Mouse (Mus musculus) frontal cortex, postnatal 36 days (tissue): ENCODE data around the gene Tns3.
A peak's percentile ranks its signal among the peaks of the same experiment; 100 is the strongest.
"Not testable (repeated sequence)": the region's sequence is repeated elsewhere in the genome, so short reads cannot be mapped to it uniquely, and the experiment has no call there.

Source experiments
- DNase-seq, 2 experiments: peaks; one replicate each; pipeline ENCODE4 v3.0.0; 2022; ENCODE audit warnings: low spot score in 2 of 2

Gene Tns3

DNA sequence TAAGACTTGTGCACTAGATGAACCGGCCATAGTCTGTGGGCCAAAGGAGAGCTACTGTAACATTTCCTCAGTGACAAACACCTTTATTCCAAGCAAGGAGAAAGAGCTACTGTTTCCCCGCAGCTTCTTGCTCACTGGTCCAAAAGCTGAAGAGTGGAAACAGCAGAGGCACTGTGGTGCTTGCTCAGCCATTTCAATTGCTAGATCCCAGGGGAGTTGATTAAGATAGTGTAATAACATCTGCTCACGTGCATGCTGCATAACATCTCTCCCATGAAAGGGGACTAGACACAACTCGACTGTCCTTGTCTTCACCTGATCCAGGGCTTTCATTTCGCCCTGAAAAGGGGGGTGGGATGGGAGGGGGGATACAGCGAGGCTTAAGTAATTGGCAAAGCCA lies 41.7 kb downstream of the Tns3 start:
- no peak for DNase-seq

DNA sequence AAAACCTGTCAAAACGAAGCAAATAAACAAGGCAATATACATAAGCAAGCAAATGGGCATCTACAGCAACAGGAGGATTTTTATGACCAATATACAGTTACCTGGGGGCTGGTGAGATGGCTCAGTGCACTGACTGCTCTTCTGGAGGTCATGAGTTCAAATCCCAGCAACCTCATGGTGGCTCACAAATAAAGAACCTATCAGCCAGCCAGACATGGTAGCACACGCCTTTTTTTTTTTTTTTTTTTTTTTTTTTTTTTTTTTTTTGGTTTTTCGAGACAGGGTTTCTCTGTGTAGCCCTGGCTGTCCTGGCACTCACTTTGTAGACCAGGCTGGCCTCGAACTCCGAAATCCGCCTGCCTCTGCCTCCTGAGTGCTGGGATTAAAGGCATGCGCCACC lies 45.2 kb downstream of the Tns3 start:
- DNase-seq = not testable (repeated sequence)

DNA sequence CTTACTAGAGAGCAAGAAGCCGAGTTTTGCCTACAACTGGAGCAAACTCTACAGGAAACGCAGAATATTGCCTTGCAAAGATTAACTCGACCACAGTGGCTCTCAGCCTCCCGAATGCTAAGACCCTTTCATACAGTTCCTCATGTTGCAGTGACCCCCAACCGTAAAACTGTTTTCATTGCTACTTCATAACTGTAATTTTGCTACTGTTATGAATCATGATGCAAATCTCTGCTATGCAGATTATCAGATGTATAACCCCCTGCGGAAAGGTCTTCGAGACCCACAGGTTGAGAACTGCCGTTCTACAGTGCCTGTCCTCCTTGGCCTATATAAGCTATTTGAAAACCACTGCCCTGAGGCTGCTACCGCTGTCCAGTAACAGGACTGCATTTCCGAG lies 46.0 kb downstream of the Tns3 start:
- no peak for DNase-seq

DNA sequence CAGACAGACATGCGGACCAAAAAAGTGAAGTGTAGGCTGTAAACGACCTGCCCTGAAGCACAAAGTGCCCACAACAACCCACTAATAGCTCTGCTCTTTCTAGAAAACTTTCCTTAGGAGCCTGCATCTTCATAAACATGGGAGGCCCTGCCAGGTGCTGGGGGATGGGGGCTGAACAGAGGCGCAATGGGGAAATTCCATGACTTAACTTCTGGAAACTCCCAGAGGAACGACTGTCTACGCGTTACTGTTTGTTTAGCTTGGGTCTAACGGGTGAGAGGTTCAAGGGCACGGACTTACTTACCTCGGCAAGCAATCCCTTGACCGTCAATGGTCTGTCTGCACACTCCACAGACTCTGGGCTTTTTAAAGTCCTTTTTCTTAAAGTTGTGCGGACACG lies 48.9 kb downstream of the Tns3 start:
- DNase-seq = no peak

DNA sequence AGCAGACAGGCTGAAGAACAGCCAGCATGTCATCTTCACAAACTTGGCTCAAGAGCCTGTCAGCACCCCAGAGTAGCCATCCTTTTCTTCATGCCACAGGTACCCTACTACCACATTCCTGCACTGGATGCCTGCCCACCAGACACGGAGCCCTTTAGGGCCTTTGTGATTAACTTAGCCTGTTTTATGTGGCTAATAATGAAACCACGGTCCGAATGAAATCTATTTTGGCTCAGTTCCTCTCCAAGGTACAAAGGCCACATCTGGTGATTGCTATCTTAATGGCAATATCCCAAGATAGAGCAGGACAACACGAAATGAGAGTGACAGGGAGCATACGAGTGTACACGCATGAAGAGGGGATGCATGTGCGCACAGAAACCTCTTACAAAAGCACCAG lies 53.9 kb downstream of the Tns3 start:
- no peak for DNase-seq

DNA sequence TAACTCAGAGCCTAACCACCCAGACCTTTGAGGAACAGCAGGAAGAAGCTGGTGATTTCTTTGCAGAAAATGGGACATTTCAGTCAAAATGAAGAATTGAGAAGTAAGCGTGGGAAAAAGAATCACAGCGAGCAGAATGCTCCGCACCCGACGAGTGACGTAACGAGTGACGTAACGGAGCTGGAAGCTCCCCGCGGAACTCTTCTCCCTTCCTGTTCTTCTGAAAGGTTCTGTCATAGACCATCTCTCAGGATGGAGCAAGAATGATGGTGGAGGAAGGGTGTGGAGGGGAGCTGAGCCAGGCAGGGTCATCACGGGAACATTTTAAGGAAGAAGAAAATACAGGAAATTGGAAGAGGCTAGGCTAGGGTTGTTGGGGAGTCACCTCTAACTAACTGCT lies 54.5 kb downstream of the Tns3 start:
- no peak for DNase-seq

DNA sequence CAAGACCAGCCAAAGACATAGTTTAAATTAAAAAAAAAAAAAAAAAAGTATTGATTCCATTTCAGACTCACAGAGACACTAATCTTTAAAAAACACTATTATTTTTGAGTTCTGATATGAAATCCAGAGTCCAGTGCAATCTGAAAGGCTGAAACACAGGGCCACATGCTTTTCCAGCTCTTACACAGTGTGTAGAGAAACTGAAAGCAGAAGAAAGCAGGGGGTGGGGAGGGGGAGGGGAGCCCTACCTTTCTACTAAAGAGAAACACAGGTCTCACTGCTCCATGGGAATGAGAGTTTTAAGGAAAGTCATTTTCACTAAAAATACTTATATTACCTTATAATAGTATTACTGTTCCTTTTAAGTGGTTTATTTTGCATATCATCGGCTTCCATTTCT lies 57.2 kb downstream of the Tns3 start:
- no peak for DNase-seq

DNA sequence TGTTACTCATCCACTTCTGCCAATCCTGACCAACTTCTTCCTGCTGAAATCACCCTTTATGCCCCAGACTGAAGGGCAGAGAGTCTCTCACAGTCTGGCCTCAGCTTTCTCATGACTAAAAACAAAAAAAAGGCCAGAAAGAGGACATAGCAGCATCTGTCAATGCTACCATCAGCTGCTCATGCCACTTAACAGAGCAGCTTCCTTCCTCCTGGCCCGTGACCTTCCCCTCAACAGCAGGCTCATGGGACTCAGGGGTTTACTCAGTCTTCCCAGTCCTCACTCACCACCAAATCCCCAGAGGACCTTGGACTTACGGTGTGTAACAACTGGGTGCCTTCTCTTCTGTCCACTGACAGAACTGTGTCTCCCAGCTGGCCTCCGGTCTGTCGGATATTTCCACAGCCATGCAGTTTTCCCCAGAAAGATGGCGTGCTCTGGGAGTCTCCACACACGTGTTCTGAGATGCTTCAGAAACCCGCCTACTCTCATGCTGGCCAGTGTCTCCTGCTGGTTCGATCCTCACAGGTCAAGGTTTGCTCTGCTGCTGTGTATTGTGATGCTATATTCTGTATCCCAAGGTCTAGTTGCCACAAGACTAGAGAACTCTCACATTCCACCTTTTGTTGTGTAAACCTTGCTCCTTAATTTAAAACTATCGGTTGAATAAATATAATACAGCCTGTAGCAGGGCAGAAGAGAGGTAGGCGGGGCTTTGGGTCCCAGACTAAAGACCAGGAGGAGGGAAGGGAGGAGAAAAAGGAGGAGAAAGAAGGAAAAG lies 59.4 kb downstream of the Tns3 start:
- no peak for DNase-seq

DNA sequence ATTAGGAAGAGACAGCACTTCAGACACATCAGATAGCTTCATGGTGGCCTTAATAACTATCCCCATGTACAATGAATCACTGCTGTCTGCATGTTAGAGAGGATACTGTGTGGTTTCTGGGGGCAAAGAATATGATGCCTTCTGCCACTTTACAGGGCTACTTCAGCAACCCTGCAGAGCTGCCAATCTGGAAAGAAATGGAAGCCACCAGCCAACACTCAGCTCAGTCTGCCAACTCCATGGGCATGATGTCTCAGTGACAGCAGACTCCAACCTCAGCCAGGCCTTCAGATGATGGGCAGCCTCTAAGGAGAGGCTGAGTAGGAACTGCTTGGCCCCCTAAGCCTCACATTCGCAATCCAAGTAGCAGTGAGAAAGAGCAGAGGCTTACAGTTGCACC lies 61.7 kb downstream of the Tns3 start:
- no peak for DNase-seq

DNA sequence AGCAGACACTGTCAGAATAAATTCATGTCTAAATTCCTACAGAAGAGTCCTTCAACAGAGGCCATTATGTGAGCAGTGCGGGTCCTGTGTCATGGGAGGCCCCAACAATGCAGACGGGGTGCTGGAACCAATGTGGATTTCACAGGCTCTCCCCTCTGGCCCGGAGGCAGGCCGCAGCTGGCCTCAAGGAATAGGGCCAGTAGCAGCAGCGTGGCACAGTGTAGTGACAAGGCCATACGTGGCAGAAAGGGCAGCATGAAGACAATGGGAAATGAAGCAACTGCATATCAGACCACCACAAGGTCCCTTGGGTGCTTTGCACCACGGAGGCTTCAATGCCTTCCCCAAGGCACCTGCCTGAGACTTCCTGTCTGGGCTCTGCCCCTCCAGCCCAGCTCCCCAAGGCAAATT lies 62.9 kb downstream of the Tns3 start:
- DNase-seq = no peak

DNA sequence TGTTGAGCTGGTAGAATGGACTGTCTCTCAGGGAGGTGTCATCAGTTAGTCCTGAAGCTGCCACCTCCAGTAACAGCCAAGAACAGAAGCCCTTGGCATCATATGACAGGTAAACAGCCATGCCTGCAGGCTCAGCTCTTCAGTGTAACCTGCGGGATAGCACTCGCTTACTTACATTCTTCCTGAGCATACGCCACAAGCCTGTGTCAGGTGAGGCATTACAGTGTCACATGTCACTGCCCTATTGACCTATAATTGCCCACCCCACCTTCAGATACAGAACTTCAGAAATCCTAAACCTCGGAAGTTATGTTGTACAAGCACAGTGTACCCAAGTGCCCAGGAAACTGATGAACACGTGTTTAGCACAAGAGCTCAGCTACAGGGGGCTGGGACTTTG lies 68.7 kb downstream of the Tns3 start:
- DNase-seq = no peak

DNA sequence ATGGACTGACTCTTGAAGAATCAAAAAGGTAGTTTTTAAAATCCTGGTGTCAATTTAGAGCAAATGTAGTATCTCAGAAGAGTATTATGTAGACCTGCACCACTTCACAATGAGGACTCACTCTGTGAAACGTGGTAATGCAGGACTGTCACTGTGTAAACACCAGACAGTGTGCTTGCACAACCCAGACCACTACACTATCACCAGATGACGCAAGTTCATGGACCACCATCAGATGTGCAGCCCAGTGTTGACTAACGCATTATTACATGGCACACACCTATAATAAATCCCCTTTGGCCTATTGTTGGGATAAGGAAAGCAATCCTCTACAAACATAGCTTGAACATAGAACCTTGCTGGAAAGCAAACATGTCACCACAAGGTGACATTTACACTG lies 71.2 kb downstream of the Tns3 start:
- DNase-seq = no peak

DNA sequence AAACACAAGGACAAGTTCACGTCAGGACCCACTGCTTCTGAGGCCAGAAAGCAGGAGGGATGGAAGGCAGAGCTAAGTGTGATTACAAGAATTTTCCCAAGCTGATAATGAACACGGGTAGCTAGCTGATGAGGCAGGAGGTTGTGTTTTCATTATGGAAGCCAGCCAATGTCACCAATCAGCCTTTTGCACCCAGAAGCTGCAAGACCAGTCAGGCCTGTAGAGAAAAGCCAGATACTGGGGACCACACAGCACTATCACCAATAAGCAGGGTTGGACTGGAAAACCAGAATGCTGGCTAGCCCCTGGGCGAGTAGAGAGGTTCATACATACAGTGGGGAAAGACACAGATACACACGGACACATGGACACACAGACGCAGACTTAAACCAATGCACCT lies 73.1 kb downstream of the Tns3 start:
- DNase-seq = no peak

DNA sequence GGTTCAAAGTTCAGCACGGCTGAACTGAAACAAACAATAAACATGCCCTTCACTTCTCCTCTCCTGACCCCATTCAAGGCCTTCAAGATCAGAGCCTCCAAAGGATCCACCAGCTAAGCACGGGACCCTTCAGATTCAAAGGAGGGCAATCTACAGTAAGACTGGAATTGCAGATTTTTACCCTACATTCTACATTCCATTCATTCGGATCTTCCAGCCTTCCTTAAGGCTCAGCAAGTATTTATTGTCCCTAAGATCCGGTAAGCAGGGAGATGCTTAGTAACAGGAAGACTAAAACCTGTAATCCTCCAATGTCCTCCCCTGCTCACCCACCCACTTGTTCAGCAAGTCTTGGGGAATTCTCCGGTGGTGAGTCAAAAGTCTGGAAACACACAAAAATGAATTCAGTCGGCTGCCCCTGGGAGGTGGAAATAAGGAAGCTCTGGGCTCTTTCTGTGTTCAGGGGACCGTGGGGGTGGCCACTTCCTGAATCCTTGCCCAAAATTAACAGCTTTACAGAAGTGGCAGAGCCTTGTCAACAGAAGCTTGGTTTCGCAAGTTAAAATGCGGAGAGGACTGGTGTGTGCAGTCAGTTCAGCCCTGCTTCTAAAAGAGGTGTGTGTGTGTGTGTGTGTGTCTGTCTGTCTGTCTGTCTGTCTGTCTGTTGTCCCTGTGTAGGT lies 75.0 kb downstream of the Tns3 start:
- DNase-seq = peak; percentile 49 to 63

DNA sequence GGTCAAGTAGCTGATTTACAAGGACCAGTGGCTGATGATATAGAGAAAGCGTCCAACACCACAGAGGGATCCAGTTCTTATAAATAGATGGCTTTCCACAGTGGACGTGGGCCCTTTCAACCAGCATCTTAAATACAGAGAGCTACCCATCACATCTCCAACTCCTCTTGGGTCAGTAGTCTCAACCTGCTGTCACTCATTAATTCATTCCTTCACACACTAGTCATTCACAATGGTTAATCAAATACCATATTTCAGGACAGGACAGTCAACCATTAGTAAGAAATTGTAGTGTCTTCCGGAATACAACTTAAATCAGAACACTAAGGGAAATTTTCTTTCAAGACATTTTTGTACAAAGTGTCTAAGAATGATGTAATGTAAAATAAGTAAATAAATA lies 76.4 kb downstream of the Tns3 start:
- DNase-seq = no peak

DNA sequence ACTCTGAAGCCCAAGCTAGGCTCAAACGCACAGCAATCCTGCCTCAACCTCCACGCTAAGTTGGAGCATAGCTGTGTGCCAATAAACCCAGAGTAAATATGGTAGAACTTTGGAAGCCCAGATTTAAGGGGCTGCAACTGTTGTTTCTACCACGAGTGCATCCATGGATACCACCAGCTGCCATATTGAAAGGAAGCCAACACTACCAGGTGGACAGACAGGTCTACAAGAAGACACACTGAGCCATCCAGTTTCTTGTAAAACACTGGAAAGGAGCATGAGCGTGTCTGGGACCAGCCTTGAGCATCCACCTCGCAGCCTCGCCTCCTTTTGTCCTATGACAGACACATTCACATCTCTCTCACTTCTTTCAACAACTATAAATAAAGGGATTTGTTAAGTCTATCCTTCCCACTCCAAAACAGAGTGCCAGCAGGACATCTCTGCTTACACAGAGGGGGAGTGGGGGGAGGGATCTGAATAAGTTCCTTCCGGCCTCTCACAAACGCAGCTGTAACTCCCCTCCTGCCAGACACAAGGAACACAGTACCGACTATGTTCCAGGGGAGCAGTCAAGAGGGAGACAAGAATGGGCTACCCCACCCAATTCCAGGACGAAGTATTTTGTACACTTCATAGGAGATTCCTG lies 77.2 kb downstream of the Tns3 start:
- no peak for DNase-seq

DNA sequence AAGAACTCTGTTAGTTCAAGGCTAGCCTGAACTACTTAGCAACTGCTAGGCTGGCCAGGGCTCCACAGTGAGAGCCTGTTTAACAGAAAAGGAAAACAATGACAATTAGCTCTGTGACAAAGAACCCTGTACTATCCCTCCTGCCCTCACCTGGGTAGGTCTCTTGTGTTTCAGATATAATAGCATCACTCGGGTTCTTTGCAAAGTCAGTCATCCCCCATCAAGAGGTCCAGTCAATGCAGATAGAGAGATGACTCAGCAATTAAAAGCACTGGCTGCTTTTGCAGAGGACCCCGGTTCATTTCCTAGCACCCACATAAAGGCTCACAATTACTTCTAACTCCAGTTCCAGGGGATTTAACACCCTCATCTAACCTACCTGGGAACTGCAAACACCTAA lies 78.0 kb downstream of the Tns3 start:
- DNase-seq = no peak

DNA sequence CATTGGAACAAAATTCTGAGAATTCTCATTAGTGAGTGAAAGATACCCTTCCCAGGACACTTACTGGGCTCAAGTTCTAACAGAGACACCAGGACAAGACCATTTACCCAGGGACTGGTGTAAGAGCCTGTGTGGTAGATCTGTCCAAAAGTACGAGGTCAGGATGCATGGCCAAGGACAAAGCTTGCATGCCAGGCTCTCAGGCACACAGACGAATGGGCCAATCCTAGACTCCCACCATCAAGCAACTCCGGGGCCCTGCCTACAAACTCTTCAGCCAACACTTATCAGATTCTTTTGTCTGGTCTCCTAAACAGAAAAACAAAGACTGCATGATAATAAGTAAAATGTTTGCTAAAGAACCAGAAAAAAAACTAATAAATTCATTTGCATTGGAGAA lies 78.6 kb downstream of the Tns3 start:
- no peak for DNase-seq

DNA sequence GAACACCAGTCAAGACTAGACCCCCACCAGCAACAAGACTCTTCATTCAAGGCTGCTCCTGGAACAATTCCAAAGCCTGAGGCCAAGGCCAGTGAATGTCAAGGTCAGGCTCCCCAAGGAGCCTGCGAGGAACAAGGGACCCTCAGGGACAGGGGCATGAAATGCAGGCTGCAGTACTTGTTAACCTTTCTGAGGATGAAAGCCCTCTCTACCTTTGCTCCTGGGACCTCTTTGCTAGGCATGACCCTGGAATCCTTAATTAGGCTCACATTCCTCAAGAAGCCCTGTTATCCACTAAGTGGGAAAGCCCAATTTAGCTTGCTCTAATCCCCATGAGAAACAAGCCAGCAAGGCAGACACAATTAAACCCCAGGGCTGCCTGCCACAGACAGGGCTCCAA lies 79.4 kb downstream of the Tns3 start:
- no peak for DNase-seq

DNA sequence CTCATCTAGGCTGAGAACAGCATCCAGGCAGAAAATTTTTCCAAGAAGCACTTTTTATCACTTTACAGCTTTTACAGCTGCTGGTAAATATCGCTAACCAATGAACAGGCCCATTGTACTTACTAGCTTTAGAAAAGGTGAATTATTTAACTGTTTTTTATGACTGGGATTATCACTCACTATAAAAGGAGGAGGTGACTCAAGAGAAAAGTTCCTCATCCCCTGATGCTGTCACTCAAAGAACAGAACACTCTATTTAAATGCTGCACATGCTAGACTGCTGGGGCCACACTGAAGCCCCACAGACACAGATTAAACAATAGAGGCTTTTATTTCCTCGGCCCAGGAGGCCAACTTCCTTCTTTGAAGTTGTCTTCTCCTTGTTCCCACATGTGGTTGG lies 80.0 kb downstream of the Tns3 start:
- DNase-seq = no peak

DNA sequence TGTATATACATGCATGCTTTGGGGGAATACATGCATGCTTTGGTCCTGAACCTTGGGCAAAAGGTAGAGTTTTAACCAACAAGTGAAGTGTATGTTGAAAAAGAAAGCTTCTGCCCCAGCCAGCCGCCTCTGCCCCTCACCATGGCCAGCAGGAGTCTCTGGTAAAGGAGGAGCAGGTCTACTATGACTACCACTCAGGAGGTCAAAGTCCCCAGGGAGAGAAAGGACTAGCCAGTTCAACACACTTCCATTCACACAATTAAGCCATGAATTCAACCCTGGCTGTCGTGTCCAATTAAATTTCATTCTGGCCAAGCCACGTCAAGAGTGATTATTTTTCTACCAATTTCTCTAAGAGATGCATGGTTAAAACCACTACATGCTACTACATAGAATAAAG lies 81.2 kb downstream of the Tns3 start:
- DNase-seq = no peak

DNA sequence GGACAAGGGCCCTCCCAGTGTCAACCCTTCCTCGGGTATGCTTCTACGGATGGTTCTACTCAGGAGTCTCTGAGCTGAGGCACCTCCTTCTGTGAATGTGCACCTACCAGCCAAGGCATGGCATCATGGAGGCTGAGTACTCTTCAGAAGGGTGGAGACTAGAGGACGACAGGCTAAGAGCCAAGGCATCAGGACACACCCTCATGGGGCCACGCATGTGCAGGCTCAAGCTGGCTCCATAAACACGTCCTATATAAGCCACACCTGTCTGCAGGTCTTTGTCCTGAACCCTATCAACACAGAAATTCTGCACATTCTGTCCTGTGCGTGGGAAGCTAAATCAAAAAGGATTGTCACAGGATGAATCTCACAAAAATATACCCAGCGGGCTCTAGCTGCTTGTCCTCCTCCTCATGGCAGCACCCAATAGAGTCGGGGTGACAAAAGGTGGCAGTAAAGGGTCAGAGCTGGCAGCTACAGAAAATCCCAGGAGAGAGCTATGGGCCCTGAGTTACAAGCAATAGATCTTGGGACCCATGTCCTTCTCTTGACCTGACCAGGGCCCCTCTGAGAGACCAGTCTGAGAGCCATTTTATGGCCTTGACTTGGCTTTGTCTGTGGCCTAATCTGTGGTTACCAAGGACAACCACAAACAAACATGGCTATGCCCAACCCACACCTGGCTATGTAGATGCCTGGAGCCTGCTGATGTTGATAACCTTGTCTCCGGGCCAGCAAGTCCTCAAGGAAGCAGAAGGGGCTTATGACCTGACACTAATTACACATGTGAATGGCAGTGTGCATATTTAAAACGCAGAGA lies 82.0 kb downstream of the Tns3 start:
- DNase-seq = no peak
